Mouse (Mus musculus) E14TG2a.4 (cell line): ENCODE results near the gene Alk.

ENCODE experiments used
- CTCF ChIP-seq: conservative IDR thresholded peaks from 2 replicates; pipeline ENCODE4 v1.5.1; 2014; ENCODE audit warnings: low read length
- NANOG ChIP-seq: IDR thresholded peaks from 2 replicates; pipeline ENCODE4 v1.6.1; 2014; ENCODE audit warnings: borderline replicate concordance, low read length, mixed read lengths
- POU5F1 ChIP-seq: IDR thresholded peaks from 2 replicates; pipeline ENCODE4 v1.6.1; 2014; ENCODE audit warnings: low read length, borderline replicate concordance

DNA sequence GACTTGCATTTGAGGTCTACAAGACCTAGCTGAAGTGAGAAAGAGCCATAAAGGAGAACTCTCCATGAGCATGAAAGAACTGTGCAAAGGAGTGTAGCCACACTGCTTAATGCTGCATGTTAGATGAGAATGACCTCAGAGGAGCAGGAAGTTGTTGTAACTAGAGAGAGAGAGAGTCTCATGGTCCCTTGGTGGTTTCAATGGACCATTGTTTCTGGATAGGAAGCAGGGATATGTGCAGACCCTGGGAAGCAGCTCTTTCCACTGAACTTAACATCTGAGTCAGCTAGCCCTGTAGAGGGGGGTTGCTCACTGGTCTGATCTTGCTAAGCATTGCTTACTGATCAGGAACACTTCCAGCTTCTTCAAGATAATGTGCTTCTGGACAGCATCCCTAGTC lies 587.1 kb downstream of the Alk start:
- TF ChIP-seq CTCF = no peak
- TF ChIP-seq NANOG = no peak
- TF ChIP-seq POU5F1 = no peak
